Mouse (Mus musculus) spleen, adult 18-20 months (tissue): ENCODE results near the gene Rfx8.
"Not testable (repeated sequence)": the region's sequence is repeated elsewhere in the genome, so short reads cannot be mapped to it uniquely, and the experiment has no call there.

Experiments
- DNase-seq, 2 experiments: peaks; one replicate each; pipeline ENCODE4 v3.0.0; 2022; ENCODE audit warnings: mixed read lengths in 2 of 2

Gene Rfx8

GRCm38 (mm10) chr1:39688573-39688972, 32.2 kb downstream of the Rfx8 start:
- DNase-seq: no peak

- no peak for DNase-seq
These were observed 33.5 kb downstream of the Rfx8 start for GRCm38 (mm10) chr1:39687279-39687678.

- DNase-seq: peak; percentile 34 to 61
These were observed 35.0 kb downstream of the Rfx8 start for GRCm38 (mm10) chr1:39685841-39686240.

DNA sequence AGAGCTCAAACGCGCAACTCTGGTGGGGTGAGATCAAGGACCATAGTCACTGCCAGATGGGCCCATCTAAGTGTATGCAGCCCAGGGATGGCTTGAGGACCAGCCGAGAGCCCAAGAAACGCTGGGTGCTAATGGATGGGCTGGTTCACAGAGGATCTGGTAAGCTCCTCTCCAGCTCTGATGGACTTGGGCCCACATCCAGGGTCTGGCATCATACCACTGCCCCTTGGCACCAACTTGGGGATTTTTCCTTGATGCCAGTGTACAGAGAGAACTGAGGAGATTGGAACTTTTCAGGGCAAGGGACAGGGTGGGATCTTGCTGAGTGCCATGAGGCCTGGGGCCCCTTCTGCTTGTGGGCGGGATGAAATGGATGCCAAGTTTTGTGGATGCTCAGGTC, 39.2 kb downstream of the Rfx8 start:
- DNase-seq: no peak

- no peak for DNase-seq
These were observed 40.3 kb downstream of the Rfx8 start for GRCm38 (mm10) chr1:39680546-39680945.

GRCm38 (mm10) chr1:39678883-39679282, 41.9 kb downstream of the Rfx8 start:
- DNase-seq: no peak

DNA sequence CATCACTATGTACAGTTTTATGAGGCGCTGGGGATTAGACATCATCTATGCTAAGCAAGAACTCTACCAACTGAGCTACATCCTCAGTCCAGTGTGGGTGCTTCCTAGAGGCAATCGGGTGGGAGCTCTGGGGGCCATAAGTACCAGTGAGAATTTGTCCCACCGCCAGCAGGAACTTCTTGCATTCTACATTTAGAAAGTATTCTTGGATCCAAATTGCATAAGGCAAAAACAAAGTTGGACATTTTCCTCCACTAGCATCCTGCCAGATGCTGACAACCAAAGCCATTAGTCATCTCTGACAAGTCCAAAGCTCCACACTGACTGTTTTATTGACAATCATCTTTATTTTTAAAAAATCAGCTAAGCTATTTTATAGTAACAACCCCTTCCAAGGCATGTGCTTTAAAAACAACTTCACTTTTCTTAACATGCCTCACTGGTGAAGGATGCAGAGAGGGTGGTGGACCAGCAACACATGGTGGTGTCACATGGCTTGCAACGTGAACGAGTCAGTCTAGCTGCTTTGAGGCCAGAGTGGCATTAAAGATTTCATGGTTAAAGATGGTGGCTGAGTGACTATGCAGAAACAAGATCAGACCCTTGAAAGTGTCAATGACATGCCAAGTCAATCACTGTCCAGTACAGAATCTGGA, 44.4 kb downstream of the Rfx8 start:
- no peak for DNase-seq

DNA sequence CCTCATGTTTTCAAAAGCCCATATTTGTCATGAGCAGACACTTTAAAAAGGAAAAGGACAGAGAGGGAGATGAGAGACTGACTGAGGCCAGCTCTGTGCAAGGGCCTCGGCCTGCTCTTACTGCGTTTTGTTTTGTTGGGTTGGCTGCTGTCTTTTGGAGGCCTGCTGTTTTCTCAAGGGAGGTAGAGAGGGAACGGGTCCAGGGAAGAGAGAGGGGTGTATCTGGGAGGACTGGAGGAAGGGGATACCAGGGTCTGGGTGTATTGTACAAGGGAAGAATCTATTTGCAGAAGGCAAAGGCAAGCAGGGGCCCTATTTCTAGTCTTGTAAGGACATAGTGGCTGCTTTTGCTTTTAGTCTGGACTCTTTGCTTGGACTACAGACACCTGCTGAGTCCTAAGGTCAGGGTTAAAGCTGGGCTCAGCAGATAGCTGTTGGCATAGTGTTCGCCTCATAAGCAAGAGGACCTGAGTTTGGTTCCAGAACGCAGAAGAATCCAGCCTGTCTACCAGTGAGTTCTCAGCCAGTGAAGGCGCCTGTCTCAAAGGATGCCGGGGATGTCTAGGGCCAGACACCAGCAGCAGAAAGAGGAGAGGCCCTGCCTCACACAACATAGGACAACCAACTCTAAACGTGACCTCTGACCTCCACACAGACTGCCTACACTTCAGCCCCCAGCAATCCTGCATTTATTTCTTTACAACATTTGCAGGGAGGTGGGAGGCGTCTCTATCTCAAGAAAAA, 48.3 kb downstream of the Rfx8 start:
- no peak for DNase-seq

- DNase-seq: no peak
These were observed 50.4 kb downstream of the Rfx8 start for GRCm38 (mm10) chr1:39670211-39670935.

GRCm38 (mm10) chr1:39666751-39667252, 54.0 kb downstream of the Rfx8 start:
- DNase-seq: no peak

DNA sequence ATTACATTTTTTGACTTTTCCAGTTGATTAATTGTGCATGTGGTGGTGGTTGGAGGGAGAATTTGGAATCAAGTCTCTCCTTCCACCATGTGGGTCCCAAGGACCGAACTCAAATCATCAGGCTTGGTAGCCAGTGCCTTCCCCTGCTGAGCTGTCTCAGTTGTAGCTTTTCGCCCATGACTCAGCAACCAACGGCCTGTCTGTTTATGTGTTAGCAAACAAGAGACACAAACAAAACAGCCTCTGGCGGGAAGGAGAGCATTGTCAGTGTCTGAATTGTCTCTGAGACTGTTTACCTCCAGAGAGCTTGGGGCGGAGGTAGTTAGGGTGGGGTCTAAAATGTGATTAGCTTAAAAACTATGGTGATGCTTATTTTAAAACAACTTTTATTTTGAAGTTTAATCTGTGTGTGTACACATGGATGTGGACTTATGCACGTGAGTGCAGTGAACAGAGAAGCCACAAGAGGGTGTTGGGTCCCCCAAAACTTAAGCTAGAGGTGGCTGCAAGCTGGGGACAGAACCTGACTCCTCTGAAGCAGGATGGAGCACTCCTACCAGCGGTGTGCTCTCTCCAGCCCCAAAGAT, 56.7 kb downstream of the Rfx8 start:
- no peak for DNase-seq

DNA sequence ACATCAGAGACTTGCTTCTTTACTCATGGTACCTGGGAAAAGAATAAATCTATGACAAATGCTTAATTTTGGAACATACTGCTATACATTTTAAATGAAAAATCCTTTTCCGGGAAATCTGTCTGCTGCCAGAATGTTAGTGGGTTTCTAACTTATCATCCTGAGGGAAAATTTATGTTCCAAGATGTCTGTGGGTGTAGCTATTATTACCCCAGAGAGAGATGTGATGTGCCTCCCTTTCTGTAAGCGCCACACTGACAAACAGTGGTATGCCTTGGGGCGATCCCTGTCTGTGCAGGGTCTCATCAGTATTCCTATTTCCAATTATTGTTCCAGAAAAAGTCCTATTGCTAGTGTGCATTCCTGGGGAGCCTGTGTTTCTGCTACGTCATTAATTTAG, 57.7 kb downstream of the Rfx8 start:
- no peak for DNase-seq

- DNase-seq: no peak
These were observed 63.7 kb downstream of the Rfx8 start for GRCm38 (mm10) chr1:39656976-39657529.

GRCm38 (mm10) chr1:39654901-39655300, 65.9 kb downstream of the Rfx8 start:
- not testable (repeated sequence) for DNase-seq

DNA sequence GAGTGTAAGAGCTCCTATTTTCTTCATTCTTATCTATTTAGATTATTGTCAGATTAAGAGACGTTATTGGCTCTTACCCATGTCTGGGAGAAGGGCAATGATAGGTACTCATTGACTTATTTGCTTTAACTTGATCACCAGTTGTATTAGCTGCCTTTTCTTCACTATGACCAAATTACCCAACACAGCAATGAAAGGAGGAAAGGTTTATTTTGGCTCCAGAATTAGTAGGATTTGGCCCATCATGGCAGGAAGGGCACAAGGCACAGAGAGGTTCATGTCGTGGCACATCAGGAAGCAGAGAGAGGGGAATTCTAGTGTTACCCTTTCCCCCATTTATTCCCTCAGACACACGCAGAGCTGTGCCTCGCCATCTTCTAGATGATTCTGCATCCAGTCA, 67.8 kb downstream of the Rfx8 start:
- no peak for DNase-seq

GRCm38 (mm10) chr1:39651241-39651548, 69.6 kb downstream of the Rfx8 start, which contains the start of gene Creg2:
Gene Creg2 (minus strand): TSS chr1:39651474.
- no peak for DNase-seq

DNA sequence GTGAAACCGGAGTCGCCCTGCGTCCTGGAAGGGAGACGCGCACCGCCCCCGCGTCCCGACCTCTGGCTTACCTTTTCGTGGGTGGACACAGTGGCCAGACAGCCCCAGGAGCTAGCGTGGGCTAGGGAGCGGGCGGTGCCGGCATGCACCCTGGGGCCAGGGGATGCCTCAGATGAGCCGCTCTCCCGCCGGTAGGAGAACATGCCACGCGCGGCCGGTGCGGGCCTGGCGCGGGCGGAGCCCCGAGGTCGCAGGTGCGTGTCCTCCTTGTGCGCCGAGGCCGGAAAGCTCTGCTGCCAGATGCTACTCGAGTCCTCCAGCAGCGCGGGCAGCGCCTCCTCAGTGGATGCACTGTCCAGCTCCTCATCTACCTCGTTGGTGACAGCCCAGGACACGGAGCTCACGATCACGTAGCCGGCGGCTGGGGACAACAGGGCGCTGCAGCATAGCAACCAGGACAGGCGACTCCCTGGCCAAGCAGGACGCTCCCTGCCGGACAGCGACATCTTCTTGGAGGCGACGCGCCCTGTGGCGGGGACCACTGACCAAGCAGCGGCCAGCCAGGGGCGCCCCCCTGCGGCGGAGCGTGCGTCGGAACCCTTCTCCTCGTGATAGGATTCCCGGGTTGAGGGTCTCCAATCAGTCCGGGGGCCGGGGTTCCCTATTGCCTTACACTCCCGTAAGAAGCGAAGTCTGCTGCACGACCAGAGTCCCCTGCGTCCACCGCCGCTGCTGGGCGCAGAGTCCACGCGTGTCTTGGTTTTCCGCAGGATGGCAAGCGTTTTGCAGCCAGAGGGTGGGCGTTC, 70.2 kb downstream of the Rfx8 start:
- peak in 1 of 2 experiments; percentile 28 for DNase-seq

GRCm38 (mm10) chr1:39649691-39650434, 70.9 kb downstream of the Rfx8 start:
- DNase-seq: no peak

- DNase-seq: no peak
These were observed 72.2 kb downstream of the Rfx8 start for GRCm38 (mm10) chr1:39648584-39648983.

DNA sequence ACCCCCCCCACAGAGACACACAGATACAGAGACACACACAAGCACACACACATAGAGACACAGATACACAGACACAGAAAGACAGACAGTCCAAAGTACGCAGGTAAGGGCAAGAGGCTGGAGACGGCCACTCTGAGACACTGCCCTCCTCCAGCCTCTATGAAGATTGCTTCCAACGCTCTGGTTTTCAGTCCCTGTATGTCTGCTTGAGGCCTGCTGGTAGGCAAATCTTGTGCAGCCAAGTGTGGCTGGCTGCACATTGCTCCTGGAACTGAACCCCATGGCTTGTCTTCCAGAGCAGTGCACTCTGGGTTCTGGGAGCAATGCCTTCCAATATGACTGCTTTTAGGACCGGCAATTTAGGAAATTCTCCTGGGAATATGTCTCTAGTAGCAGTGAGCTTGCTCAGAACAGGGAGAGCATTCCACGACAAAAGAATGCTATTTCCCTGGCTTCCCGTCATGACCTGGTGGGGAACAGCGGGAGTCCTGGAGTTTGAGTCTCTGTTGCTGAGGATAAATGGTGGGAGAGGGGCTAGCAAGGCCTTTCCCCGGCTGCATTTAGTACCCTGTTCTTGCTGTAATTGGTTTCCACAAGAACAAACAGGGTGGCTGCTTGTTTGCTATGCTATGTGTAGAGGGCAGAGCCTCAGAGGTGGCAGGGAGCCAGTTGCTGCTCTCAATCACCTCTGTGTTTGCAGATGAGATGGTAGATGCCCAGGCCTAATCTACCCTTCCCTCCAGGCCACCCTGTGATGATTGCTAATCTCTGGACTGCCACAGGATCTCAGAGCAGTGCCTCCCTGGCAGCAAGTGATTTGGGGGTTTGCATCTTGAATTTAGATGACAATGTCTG, 74.7 kb downstream of the Rfx8 start:
- DNase-seq: no peak
